Mouse (Mus musculus): ENCODE measurements around the gene Antxr1. TPM values are rescaled to one million over a fixed set of nuclear protein-coding genes. Genes with fewer than 3 reads are reported as not detected.
A peak's percentile ranks its signal among the peaks of the same experiment; 100 is the strongest.
"Not testable (repeated sequence)": the region's sequence is repeated elsewhere in the genome, so short reads cannot be mapped to it uniquely, and the experiment has no call there.

The Antxr1 gene
- polyA plus RNA-seq, 1 experiment from 2014 or later, result 3.6 TPM

- H3K27me3 ChIP-seq (ENCODE audit: low read depth, poor library complexity, severe bottlenecking), result no peaks in the 10 kb centered on the region
- H3K36me3 ChIP-seq, result no peaks in the 10 kb centered on the region
- 68% methylated on average over 7 of the region's 7 CpGs for WGBS
- no peak overlapping the region for H3K4me3 ChIP-seq
- no peak for DNase-seq (ENCODE audit: low spot score)
- H3K4me1 ChIP-seq, result peaks cover 38% of the 10 kb centered on the region
- H3K27ac ChIP-seq (replicated peaks), result no peak overlapping the region; the same call in 1 of the 2 replicates
- H3K9me3 ChIP-seq (replicated peaks), result no peaks in the 10 kb centered on the region
Observed at GRCm38 (mm10) chr6:87099671-87100296, 235.8 kb downstream of the Antxr1 start.

DNA sequence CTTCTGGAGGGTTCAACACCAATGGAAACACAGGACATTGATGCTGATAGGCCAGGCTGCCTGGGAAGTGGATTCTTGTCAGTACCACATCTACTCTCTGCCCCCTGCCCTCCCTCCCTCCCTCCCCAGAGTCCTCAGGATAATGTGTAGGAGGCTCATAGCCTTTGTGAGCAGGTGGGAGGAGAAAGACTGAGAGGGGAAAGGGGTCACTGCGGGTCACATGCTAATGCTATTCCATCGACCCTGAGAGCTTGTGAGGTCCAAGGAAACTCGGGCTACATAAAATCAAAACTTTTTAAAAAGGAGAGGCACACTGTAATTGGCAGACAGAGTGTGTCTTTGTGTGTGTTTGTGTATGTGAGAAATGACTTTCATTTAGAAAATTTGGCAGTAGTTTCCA lies 236.4 kb downstream of the Antxr1 start:
- H3K4me3 ChIP-seq, result no peak overlapping the region
- H3K27me3 ChIP-seq (ENCODE audit: low read depth, poor library complexity, severe bottlenecking), result no peaks in the 10 kb centered on the region
- peaks cover 38% of the 10 kb centered on the region for H3K4me1 ChIP-seq
- H3K9me3 ChIP-seq (replicated peaks), result no peaks in the 10 kb centered on the region
- 17% methylated on average over 3 of the region's 3 CpGs for WGBS
- H3K36me3 ChIP-seq, result no peaks in the 10 kb centered on the region
- peak overlapping the region; percentile 29; the same call in 1 of the 2 replicates for H3K27ac ChIP-seq (replicated peaks)
- DNase-seq (ENCODE audit: low spot score), result peak; percentile 45

- H3K27ac ChIP-seq (replicated peaks); H3K9me3 ChIP-seq (replicated peaks); H3K4me3 ChIP-seq; H3K27me3 ChIP-seq (ENCODE audit: low read depth, poor library complexity, severe bottlenecking); H3K4me1 ChIP-seq; DNase-seq (ENCODE audit: low spot score): not testable (repeated sequence)
- H3K36me3 ChIP-seq, result peaks cover 20% of the 10 kb centered on the region
- WGBS, result 89% methylated on average over 8 of the region's 8 CpGs
Observed at GRCm38 (mm10) chr6:87093631-87094030, 242.0 kb downstream of the Antxr1 start.

- 89% methylated on average over 5 of the region's 5 CpGs for WGBS
- DNase-seq (ENCODE audit: low spot score), result no peak
- H3K36me3 ChIP-seq, result peaks cover 29% of the 10 kb centered on the region
Observed at GRCm38 (mm10) chr6:87092476-87092875, 243.1 kb downstream of the Antxr1 start.

DNA sequence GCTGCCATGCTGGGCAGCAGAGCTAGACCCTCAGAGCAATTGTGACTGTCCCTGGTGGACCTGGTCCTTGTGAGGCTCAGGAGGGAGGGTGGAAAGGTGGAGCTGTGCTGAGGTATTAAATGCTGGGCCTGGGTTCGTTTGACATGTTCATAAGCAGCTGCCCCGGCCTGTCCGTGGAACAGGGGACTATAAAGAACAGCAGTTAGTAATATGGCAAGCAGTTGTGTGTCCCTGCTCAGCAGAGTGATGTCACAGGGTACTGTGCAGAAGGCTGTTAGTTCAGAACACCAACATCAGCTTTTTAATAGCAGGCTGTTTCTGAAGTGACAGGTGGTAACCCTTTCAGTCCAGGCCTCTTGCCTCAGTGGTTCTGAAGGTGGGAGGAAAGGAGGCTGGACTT lies 244.7 kb downstream of the Antxr1 start:
- DNase-seq (ENCODE audit: low spot score), result no peak
- H3K36me3 ChIP-seq, result peaks cover 45% of the 10 kb centered on the region
- no peak overlapping the region for H3K27ac ChIP-seq (replicated peaks)
- no peaks in the 10 kb centered on the region for H3K4me1 ChIP-seq
- whole genome bisulfite sequencing, result 89% methylated on average over 3 of the region's 3 CpGs
- no peak overlapping the region for H3K4me3 ChIP-seq
- no peaks in the 10 kb centered on the region for H3K9me3 ChIP-seq (replicated peaks)
- no peaks in the 10 kb centered on the region for H3K27me3 ChIP-seq (ENCODE audit: low read depth, poor library complexity, severe bottlenecking)

More at GRCm38 (mm10) chr6:87092476-87092875, 243.1 kb downstream of the Antxr1 start:
- Histone ChIP-seq H3K27me3 (ENCODE audit: low read depth, poor library complexity, severe bottlenecking) (no peaks in the 10 kb centered on the region), H3K4me3 (no peak overlapping the region), H3K4me1 (no peaks in the 10 kb centered on the region), H3K27ac (replicated peaks) (no peak overlapping the region), H3K9me3 (replicated peaks) (no peaks in the 10 kb centered on the region)

DNA sequence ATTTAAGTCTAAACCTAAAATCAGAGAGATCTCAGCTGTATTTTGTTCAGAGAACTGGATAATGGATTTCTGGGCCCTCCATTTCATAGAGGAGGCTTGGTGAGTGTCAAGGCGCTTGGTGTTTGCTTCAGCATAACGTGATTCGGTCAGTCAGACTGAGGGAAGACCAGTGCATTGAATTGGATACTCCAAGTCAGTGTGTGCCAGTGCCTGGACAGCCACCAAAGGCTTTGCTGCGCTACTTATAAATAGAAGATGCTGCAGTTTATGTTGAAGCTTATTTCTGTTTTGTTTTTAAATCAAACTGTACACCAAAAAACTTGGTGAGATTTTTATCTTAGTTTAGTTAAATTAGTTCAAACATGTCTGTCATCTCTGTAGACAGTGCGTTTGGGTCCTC lies 247.3 kb downstream of the Antxr1 start:
- WGBS, result 93% methylated on average over 5 of the region's 5 CpGs
- peaks cover 70% of the 10 kb centered on the region for H3K36me3 ChIP-seq

GRCm38 (mm10) chr6:87085026-87085425 lies 250.6 kb downstream of the Antxr1 start:
- DNase-seq (ENCODE audit: low spot score), result no peak
- Histone ChIP-seq H3K9me3 (replicated peaks) (no peaks in the 10 kb centered on the region), H3K27me3 (ENCODE audit: low read depth, poor library complexity, severe bottlenecking) (no peaks in the 10 kb centered on the region), H3K4me3 (no peak overlapping the region), H3K36me3 (peaks cover 82% of the 10 kb centered on the region), H3K4me1 (no peaks in the 10 kb centered on the region), H3K27ac (replicated peaks) (no peak overlapping the region)
- WGBS, result 90% methylated on average over 6 of the region's 6 CpGs

More for the DNA sequence above, 247.3 kb downstream of the Antxr1 start:
- Histone ChIP-seq H3K4me1 (no peaks in the 10 kb centered on the region), H3K27me3 (ENCODE audit: low read depth, poor library complexity, severe bottlenecking) (no peaks in the 10 kb centered on the region), H3K27ac (replicated peaks) (no peak overlapping the region), H3K9me3 (replicated peaks) (no peaks in the 10 kb centered on the region), H3K4me3 (no peak overlapping the region)
- DNase-seq (ENCODE audit: low spot score), result no peak

Other genes starting within 250 kb of the Antxr1 start
- gene D6Ertd527e, start 231.1 kb downstream of the Antxr1 start, polyA plus RNA-seq (2016; fragmentation: Nextera tagmentation; extraction: Ambion mirVana), result 0.11 and 0.20 TPM in 2 replicates
- not detected in 2 replicates for gene Gkn1, start 15.1 kb upstream of the Antxr1 start, polyA plus RNA-seq (2016; fragmentation: Nextera tagmentation; extraction: Ambion mirVana)
- gene Gkn2, start 37.5 kb upstream of the Antxr1 start, polyA plus RNA-seq (2016; fragmentation: Nextera tagmentation; extraction: Ambion mirVana), result not detected in 2 replicates
- gene Gkn3, start 53.1 kb upstream of the Antxr1 start, polyA plus RNA-seq (2016; fragmentation: Nextera tagmentation; extraction: Ambion mirVana), result not detected in 2 replicates
- not detected in 2 replicates for gene Bmp10, start 93.2 kb upstream of the Antxr1 start, polyA plus RNA-seq (2016; fragmentation: Nextera tagmentation; extraction: Ambion mirVana)
- 2.2 and 2.6 TPM in 2 replicates for gene Arhgap25, start 197.4 kb upstream of the Antxr1 start, polyA plus RNA-seq (2016; fragmentation: Nextera tagmentation; extraction: Ambion mirVana)